Mouse (Mus musculus): ENCODE results near the gene Dnm3.
A peak's percentile ranks its signal among the peaks of the same experiment; 100 is the strongest.

Gene Dnm3

DNA sequence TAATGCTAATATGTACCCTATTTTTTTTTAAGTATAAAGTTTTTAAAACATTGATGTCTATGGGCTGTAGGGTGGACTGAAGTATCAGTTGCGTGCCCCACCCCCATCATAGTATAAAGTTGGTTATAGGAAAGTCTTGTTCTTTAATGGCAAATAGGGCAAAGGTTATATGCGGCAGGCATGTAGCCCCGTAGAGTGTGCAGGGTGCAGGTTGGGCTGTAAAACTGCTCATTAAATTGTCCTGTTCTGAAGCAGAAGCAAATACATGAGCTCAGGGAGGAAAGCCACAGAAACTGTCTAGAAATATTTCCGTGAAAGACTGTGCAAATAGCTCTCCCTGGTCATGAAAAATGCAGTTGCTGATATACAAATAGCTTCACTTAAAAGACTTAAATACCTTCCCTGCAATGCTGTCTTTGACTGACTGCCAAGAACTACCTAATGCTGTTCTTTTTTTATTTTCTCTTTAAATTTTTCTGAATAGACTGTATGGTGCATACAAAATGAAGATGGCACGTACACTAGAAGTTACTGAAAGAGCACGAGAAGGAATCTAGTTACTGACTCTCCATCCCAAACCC, 440.6 kb downstream of the Dnm3 start:
- no peak for DNase-seq (ENCODE audit: low read depth in 1 of 2, low spot score in 2 of 2)

DNA sequence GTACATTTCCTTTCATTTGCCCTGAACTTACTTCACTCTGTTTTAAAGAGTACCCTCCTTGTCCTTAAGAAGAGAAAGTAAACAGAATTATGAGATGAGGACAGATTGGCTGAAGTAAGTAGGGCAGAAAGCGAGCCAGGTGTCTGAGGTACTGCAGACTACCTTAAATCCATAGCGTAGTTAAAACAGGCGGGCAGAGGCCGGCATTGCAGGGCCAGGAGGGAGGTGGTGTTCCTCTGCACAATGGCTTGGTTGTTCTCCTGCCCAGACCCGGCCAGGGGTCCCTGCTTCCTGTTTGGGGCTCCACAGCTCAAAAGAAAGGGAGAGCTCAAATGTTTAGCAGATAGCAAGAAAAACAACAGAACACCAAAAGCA, 441.4 kb downstream of the Dnm3 start:
- DNase-seq (ENCODE audit: low read depth in 1 of 2, low spot score in 2 of 2): no peak

DNA sequence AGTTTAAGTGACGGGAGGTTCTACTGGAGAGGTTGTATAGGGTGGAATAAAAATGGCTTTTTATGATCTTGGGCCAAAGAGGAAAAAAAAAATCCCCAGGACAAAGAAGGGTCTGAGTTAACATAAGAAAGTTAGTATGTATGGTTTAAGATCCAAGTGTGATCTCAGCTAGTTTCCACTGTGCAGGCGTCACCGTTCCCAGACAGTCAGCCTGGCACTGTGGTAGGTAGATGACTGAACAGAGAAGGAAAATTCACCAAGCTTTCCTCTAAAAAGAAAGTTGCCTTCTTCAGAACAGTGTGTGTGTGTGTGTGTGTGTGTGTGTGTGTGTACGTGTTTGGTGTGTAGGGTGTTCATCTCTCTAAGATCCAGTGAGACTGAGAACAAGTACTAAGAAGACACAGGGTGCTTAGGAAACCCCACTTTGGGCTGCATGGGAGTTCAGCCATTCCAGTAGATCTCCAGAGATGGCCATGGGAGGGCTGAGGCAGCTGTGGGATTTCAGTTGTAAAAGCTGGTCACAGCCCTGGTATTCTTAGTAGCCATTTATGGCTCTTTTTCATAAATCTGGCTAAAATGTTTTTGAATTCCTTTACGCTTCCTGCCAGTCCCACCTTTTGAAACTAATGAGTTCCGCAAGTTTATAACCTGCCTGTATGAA, 441.9 kb downstream of the Dnm3 start:
- no peak for DNase-seq (ENCODE audit: low read depth in 1 of 2, low spot score in 2 of 2)

DNA sequence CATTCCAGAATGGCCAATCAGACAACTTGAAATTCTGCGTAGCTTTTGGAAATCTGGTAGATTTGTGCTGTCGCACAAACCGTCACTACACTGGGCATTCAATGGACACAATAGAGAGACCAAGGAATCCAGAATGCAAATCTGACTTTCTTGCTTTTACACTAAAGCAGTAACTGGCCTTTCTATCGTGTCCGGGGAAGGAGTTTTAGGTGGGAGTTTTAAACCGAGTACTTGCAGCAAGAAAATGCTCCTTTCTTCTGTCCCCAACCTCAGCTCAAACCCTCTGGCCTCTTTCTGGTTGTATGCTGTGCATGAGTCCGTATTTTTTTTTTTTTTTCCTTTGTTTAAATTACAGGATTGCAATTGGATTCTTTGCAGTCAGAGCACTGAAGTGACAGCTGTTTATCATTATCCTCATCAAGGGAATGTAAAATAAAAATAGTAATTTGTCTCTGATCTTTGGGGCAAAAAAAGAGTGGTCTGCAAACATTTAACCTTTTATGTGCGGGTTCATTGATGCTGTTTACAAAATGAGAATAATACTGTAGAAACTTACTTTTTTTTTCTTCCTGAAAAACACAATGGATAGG, 454.1 kb downstream of the Dnm3 start:
- DNase-seq (ENCODE audit: low read depth in 1 of 2, low spot score in 2 of 2): no peak

DNA sequence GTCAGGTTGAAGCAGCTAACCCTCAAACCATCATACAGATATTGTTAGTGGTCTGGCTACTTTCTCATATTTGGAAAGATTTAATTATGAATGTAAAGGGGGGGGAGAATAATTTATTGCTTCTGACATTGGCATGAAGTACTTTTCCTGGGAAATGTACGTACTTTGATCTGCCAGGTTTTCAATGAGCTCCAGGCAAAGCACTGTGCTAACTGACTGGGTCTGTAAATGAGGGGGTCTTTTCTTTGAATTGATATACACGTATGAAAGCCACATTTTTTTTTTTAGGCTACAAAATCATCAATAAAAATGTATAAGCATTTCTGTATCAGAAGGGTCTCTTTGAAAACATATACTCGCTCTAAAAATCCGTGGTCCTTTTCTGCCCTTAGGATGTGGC, 457.1 kb downstream of the Dnm3 start:
- DNase-seq (ENCODE audit: low read depth in 1 of 2, low spot score in 2 of 2): no peak

DNA sequence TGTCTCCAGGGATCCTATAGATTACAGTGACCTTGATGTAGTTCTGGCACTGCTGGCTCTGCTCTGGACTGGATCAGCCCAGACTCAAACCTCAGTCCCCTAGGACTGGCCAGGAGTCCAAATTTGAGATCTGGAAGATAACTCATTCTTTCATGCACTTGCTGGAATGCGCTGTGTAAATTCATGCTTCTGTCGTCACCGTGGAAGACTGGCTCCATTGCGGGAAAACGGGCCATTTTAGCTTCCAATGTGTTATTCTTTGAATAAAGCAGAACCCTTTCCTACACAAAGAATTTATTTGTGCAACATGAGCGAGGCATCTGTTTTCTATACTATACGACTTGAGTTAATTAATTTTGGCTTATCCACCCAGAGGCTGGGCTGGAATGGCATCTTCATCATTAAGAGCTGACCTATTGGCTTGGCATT, 457.5 kb downstream of the Dnm3 start:
- DNase-seq (ENCODE audit: low read depth in 1 of 2, low spot score in 2 of 2): no peak

DNA sequence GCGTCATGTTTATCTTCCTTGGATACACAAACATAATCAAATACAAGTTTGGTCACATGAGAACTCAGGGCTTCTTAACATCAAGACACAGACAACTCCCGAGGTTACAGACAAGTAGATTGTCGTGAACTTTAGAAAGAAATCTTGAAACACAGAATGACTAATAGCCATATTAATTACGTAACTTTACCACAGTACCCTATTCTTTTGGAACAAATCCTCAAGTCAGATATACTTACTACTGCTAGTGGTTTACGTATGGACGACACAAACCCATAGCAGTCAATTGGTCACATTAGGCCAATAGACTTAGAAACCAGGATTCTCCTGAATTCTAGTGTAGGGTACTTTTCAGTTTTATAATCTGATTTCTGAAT, 459.2 kb downstream of the Dnm3 start:
- no peak for DNase-seq (ENCODE audit: low read depth in 1 of 2, low spot score in 2 of 2)

DNA sequence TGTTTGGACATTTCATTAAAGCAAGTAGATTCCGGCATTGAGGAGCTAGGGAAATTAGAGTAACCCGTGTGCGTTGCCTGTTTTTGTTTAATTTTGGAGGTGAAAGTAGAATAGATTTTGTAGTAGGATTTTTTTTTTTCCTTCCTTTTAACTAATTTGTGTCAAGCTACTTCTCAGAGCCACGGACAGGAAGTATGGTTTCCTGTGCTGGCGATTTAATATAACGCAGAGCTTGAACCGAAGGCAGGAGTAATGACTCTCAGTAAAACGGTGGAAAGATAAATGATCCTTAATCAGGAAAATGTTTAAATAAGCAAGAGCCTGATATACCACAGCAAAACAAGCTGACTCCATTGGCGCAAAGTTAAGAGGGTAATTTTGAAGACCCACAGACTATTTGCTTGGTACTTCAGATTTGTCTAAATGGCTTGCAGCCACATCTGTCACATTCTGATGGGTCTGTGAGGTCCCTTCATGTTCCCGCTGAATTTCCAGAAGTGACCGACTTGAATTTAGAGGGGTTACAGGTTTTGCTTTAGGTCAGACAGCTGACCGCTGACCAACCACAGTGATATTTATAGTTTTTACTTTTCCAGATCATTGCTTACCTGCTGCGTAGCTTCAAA, 459.7 kb downstream of the Dnm3 start:
- no peak for DNase-seq (ENCODE audit: low read depth in 1 of 2, low spot score in 2 of 2)

DNA sequence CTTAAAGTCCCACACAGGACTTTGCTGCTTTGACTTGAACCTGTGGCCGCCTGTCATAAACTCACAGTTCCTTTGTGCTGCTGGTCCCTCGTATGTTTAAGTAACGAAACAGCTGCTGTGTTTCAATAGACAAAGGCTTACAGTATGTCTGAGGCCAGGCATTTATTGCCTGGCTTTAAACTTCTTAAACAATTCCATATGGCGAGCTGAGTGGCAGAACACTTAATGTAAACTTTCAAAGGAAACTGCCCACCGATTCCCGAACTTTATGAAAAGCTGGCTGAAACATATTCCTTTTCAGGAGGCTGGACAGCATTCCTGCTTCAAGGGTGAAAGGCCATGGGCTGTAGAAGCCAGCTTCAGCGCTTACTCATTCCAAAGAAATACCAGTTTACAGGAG, 460.9 kb downstream of the Dnm3 start:
- no peak for DNase-seq (ENCODE audit: low read depth in 1 of 2, low spot score in 2 of 2)

DNA sequence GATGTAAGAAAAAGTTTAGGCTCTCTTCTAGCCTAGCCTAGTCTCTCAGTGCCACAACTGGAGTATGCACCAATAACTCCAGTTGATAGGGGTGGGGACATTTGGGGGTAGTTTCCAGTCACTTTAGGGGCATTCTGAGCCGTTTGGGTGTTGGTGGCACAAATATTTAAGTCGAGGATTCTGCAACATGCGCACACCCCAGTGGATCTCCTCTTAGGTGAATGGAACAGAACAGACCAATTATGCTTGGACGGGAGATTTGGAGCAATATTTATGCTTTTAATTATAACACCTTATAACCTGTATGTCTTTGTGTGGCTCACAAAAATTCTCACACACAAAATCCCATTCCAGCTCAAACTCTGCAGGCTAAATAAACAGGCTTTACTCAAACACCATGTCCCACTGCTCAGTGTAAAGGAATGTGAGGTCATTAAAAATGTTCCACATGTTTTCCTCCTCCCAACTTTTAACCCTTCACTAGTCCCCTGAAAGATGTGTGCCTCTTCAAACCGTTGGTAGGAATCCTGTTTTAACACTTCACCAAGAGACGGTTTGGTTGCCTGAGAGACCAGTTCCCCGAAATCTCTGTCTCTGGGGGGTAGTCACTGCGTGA, 462.5 kb downstream of the Dnm3 start:
- DNase-seq (ENCODE audit: low read depth in 1 of 2, low spot score in 2 of 2): no peak

DNA sequence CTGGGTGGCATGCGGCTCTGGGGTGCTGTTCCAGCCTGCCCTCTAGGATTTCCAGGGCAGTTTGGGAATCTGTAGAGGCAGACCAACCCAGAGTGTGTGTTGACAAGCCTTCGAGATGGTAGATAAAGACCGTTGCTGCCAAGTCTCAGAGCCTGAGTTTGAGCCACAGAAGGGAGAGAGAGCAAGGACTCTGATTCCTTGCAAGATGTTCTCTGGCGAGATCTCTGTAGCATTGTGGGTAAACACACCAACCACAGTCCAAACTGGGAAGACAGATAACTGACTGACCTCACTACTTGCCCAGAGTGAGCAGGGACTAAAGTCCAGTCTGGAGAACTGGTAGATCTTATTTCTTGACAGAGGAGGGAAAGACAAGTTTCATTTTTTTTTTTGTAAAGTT, 464.3 kb downstream of the Dnm3 start:
- DNase-seq (ENCODE audit: low read depth in 1 of 2, low spot score in 2 of 2): no peak

DNA sequence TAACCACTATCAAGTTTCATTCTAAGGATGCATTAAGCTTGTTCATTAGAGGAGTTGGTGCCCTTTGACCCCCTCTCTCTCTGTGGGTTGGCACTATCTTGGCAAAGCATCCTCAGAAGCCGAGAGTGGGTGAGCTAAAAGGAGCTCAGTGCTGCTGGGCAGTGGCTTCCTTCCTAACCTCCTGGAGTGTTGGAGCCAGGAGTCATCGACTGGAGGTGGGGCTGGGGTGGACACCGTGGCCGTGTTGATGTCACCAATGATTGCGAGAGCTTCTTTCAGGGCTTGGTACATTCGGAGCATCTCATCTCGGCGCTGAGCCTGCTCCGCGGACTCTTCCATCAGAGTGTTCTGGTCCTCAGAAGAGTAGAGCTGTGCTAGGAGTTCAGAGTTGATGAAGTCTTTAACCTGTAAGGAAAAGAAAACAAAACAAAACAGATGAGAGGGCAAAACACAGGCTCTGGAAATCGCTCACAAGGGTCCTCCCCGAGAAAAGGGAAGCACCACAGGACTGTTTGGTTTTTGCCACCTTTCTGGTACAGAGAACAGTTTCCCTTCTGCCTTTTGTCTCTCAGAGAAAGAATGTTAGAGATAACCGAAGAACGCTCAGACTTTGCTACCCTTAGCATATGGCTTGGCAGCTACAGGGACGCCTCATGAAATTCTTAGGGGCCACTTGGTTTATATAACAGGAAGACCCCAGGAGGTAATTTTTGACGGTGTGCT, 466.1 kb downstream of the Dnm3 start:
- no peak for DNase-seq (ENCODE audit: low read depth in 1 of 2, low spot score in 2 of 2)

DNA sequence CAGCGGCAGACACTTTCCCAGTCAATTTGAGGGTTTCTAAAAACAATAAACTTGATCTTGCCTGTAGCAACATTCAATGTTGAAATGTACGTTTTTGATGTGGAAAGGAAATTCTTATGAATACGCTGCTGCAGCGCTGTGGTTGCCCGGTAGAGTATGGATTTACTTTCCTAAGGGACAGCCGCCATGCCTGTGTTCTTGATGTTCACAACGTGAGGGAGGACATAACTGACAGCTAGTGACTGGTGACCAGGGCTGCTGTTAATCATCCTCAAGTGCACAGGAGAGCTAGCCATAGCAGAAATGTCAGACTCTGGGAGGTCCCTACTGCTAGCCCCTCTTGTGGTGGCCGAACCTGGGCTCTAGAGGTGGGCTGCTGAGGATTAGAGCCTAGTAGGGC, 468.7 kb downstream of the Dnm3 start:
- DNase-seq (ENCODE audit: low read depth in 1 of 2, low spot score in 2 of 2): no peak

DNA sequence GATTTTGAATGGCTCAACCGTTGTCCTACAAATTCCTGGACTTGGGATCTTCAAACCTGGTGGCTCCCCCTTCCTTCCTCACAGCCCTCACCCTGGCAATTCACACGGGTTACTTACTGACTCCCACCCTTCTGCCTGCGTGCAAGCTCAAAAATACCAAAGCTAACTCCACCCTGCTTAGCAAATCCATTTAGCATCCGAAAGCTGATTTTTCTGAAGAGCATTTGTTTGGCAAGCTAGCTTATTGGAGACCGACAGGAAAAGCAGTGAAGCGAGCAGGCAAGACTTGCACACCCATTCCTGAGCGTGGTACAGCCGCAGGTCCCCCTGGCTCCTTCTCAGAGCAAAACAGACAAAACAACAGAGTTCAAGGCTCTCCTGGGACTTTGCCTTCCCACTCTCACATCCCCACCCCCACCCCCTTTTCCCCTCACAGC, 469.2 kb downstream of the Dnm3 start:
- DNase-seq (ENCODE audit: low read depth in 1 of 2, low spot score in 2 of 2): no peak

DNA sequence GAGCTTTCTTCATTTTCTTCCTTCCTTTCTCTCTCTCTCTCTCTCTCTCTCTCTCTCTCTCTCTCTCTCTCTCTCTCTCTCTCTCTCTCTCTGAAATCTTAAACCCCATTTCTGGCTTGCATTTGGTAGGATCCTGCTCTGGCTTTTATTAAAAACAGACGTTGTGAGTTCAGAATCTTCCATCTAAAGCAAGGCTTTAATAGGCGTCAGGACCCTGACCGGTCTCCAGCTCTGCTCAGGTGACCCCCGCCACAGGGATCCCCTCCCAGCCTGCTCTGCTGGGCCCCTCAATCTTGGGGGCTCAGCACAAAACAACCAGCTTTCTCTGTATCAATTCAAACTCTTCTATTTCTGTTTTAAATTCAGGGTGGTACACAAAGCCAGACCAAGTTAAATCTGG, 469.6 kb downstream of the Dnm3 start:
- DNase-seq (ENCODE audit: low read depth in 1 of 2, low spot score in 2 of 2): no peak

DNA sequence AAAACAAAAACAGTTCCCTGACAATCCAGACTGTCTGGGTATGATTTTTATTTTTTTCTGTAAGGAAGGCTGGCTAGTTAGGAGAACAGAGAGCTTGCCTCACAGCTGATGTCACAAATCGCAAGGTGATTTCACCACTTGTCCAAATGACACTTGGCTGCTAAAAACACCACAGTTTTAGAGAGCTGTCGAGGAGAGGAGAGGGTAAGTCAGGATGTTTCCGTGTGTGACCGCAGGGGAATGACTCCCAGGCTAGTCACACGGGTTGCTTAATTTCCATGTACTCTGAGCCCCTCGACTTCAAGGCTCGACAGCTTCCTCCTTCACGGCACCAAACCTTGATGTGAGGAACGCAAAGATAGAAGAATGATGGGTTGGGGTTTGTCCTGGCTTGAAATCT, 471.7 kb downstream of the Dnm3 start:
- no peak for DNase-seq (ENCODE audit: low read depth in 1 of 2, low spot score in 2 of 2)

DNA sequence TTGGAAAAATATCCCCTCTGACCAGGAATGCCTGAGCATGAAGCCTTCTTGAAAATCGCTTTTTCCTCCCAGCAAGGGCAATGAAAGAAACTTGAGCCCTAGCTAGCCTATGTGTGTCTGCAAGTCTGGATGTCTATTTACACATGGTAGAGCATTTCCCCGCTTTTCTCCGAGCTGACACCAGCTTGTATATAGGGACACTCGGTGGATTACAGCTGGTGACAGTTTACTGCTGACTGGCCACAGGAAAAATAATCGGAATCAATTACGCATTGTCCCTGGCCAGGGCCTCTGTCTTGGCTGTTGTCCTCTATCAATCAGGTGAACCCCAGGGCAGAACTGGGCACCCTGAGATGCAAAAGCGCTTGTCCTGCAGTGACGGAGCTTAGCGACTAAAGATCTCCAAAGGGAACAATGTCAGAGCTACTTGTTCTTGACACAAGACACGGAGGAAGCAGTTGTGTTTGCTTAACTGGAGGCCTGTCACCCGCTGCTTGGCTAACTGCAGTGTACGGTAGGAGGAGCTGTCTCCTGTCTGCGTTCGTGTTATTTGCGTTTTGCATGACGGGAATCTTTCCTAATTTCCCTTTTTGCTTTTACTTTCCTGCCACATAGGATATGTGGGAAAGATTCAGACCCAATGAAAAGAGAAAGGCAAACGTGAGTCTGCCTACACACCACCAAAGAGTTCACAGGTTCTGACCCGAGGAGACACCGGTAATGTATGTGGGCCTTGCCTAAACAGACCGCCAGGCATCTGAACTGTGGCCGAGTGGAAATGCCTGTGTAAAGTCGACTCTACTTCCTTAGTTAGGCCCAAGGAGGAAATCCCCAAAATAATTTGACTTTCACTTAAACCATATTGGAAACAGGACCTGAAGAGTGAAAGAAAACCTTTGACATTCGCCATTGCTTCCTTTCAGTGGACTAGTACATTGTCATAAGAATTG, 472.7 kb downstream of the Dnm3 start:
- peak in 1 of 2 experiments; percentile 53 for DNase-seq (ENCODE audit: low read depth in 1 of 2, low spot score in 2 of 2)

DNA sequence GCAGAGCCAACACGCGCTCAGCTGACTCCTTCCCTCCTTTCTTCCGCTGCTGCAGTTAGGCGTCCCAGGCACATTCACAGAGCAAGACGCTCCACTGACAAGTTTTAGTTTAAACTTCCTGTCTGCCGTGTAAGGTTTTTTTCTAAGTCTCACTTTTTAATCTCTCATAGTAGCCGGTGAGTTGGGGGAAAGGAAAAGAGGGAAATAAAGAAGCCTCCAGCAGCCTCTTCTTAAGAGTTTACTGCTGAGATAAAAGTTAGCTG, 473.4 kb downstream of the Dnm3 start:
- no peak for DNase-seq (ENCODE audit: low read depth in 1 of 2, low spot score in 2 of 2)

DNA sequence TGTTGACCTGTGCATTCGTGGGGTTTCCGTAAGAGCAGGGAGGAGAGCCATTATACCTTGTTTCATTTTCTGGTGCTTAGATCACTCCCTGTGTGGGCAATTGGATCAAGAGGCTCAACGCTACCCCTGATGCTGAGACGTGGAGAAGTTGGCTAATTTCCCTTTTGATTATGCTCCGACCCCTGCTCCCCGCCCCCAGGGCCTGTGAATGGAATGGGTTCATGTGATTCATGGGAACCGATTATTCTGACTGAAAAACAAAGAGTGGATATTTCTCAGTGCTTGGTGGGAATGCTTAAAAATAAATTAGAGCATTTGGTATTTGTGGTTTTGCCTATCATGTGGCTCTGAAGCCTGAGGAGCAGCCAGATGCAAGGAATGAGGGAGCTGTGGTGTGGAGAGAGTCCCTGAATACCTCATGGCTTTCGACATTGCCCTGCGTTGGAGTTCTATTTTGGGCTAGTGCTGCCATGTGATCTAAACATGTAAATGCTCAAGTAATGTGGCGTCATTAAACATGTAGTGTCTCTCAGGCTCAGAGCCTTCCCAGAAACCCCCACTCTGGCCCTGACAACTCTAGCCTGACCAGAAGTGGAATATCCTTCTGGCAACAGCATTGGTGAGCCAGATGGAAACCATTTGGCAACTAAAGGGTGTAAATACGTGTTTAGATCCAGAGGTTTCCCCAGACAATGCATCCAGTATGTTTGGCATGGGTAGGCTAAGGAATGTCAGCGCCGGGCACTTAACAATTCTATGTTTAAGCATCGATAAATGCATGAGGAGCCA, 473.9 kb downstream of the Dnm3 start:
- no peak for DNase-seq (ENCODE audit: low read depth in 1 of 2, low spot score in 2 of 2)

DNA sequence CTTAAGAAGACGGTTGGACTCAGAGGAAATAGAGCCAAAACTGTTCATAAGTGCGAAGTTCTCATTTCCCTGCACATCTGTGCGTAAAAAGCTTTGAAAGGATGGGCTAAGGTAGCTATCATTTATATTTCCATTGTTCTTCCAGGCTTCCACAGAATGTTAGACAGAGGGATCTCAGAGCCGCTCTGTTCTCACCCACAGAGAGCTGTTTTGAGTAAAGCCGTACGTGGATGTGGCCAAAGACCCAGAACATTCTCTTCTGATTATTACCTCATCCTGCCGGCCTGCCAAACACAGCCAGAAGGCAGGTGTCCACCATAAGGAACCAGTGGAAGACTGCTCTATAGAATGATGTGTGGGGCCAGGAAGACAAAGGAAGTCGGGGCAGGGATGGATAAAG, 476.5 kb downstream of the Dnm3 start:
- DNase-seq (ENCODE audit: low read depth in 1 of 2, low spot score in 2 of 2): no peak

Data from monocyte, adult 2 months (primary cell).